Mouse (Mus musculus) liver (tissue): ENCODE measurements around the gene Gm13889.

ENCODE experiments used
- DNase-seq: peaks from one replicate; pipeline ENCODE4 v3.0.0-alpha.2; 2020; ENCODE audit warnings: mixed read lengths

The Gm13889 gene

GRCm38 (mm10) chr2:93956908-93957784 is at the start of gene Gm13889:
Gene Gm13889, minus strand, starts transcription at chr2:93957201.
- peak; percentile 48 for DNase-seq

- peak; percentile 79 for DNase-seq
Measured at GRCm38 (mm10) chr2:94002331-94002730, 45.3 kb upstream of the Gm13889 start.

- no peak for DNase-seq
Measured at GRCm38 (mm10) chr2:94001918-94002317, 44.9 kb upstream of the Gm13889 start.

GRCm38 (mm10) chr2:94001411-94001810 is 44.4 kb upstream of the Gm13889 start:
- no peak for DNase-seq

- DNase-seq, result no peak
Measured at GRCm38 (mm10) chr2:93996254-93996653, 39.3 kb upstream of the Gm13889 start, which contains the start of gene Gm27027. Gene Gm27027, minus strand, starts transcription at chr2:93996354.

- no peak for DNase-seq
Measured at GRCm38 (mm10) chr2:93992810-93993209, 35.8 kb upstream of the Gm13889 start.

GRCm38 (mm10) chr2:93992259-93992658 is 35.3 kb upstream of the Gm13889 start:
- DNase-seq, result no peak

- no peak for DNase-seq
Measured at GRCm38 (mm10) chr2:93991336-93991735, 34.3 kb upstream of the Gm13889 start.

- no peak for DNase-seq
Measured at GRCm38 (mm10) chr2:93988440-93988839, 31.4 kb upstream of the Gm13889 start.

- DNase-seq, result no peak
Measured at GRCm38 (mm10) chr2:93982457-93983235, 25.6 kb upstream of the Gm13889 start.

- DNase-seq, result no peak
Measured at GRCm38 (mm10) chr2:93979249-93980120, 22.5 kb upstream of the Gm13889 start.

GRCm38 (mm10) chr2:93976436-93977252 is 19.6 kb upstream of the Gm13889 start:
- DNase-seq, result peak; percentile 36

GRCm38 (mm10) chr2:93975526-93976435 is 18.8 kb upstream of the Gm13889 start:
- DNase-seq, result no peak

GRCm38 (mm10) chr2:93975041-93975440 is 18.0 kb upstream of the Gm13889 start:
- DNase-seq, result no peak

GRCm38 (mm10) chr2:93971647-93972046 is 14.6 kb upstream of the Gm13889 start:
- DNase-seq, result no peak

GRCm38 (mm10) chr2:93964494-93965160 is 7.6 kb upstream of the Gm13889 start:
- no peak for DNase-seq

GRCm38 (mm10) chr2:93963802-93964201 is 6.8 kb upstream of the Gm13889 start:
- DNase-seq, result no peak

- DNase-seq, result no peak
Measured at GRCm38 (mm10) chr2:93961716-93962115, 4.7 kb upstream of the Gm13889 start.

GRCm38 (mm10) chr2:93959346-93959745 is 2.3 kb upstream of the Gm13889 start:
- no peak for DNase-seq

GRCm38 (mm10) chr2:93958216-93958615 is 1.2 kb upstream of the Gm13889 start:
- no peak for DNase-seq
